Mouse (Mus musculus): ENCODE data around the gene Tbl1xr1. TPM values are rescaled to one million over a fixed set of nuclear protein-coding genes. Genes with fewer than 3 reads are reported as not detected.

The Tbl1xr1 gene
- total RNA-seq, 2 experiments from 2014 or later = 70.1 to 109 TPM

- DNase-seq = no peak
These were observed 122.3 kb downstream of the Tbl1xr1 start for GRCm38 (mm10) chr3:22198802-22199201.

- no peak for DNase-seq
These were observed 127.7 kb downstream of the Tbl1xr1 start for GRCm38 (mm10) chr3:22204186-22204585.

GRCm38 (mm10) chr3:22221557-22221956 lies 145.1 kb downstream of the Tbl1xr1 start:
- no peak for DNase-seq

GRCm38 (mm10) chr3:22222351-22222750 lies 145.9 kb downstream of the Tbl1xr1 start:
- DNase-seq = no peak

- no peak for DNase-seq
These were observed 146.6 kb downstream of the Tbl1xr1 start for GRCm38 (mm10) chr3:22223023-22223422.

- DNase-seq = no peak
These were observed 151.6 kb downstream of the Tbl1xr1 start for GRCm38 (mm10) chr3:22228052-22228451.

GRCm38 (mm10) chr3:22230635-22231034 lies 154.2 kb downstream of the Tbl1xr1 start:
- DNase-seq = no peak

GRCm38 (mm10) chr3:22238106-22238900 lies 161.9 kb downstream of the Tbl1xr1 start:
- DNase-seq = no peak

All from adrenal gland, postnatal 36 days (tissue).